ENCODE assay signal across 16 mouse cellular contexts in the genomic region with DNA sequence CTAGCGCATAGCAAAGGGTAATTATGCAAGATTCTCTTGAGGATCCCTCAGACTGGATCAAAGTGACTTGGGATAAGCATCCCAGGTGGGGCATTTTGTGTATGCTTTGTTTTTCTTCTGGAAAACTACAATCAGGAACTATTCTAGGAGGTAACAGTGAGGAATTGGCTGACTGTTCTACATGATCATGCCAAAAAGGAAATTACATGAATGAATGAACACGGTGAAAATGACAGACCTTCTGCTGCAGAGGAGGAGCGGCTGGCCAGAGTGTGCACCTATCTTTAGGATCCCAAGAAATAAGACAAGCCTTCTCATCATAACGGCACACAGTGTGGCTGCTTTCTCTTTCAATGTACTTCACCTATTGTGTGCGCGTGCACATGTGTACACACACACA.
A peak's percentile ranks its signal among the peaks of the same experiment; 100 is the strongest.
DNase-seq lines count a peak whose midpoint lies in the region; ATAC-seq and TF ChIP-seq lines count a peak whose summit lies in the region.
"Had no signal": no experiment of that assay in that cellular context is flagged by ENCODE, and none has a peak within 500 bp of the region (broad histone marks: within the 10 kb centered on the region; RNA-seq: fewer than 3 reads in every experiment).

No protein-coding gene starts in this region.

- no peaks in the 10 kb centered on the region for H3K4me1 ChIP-seq in hindbrain, postnatal 0 days (ENCODE audit: insufficient read depth, low read length)
- no peaks in the 10 kb centered on the region for H3K4me1 ChIP-seq in hindbrain, embryonic 12.5 days
- H3K4me1 ChIP-seq: embryonic facial prominence, embryonic 13.5 days; heart, embryonic 12.5 days had no signal

- WGBS in hindbrain, postnatal 0 days, result 77% methylated on average over 6 of the region's 6 CpGs
- 88% methylated on average over 6 of the region's 6 CpGs for WGBS in hindbrain, embryonic 12.5 days

- no peak for ATAC-seq in hindbrain, postnatal 0 days
- no peak for ATAC-seq in hindbrain, embryonic 12.5 days (ENCODE audit: low FRiP score)
- ATAC-seq: lung, postnatal 0 days; midbrain, embryonic 13.5 days had no signal

- no peaks in the 10 kb centered on the region for H3K36me3 ChIP-seq in hindbrain, postnatal 0 days (ENCODE audit: insufficient read depth, low read length)
- H3K36me3 ChIP-seq in hindbrain, embryonic 12.5 days, result no peaks in the 10 kb centered on the region
- H3K36me3 ChIP-seq: embryonic facial prominence, embryonic 13.5 days; heart, embryonic 12.5 days; midbrain, embryonic 13.5 days had no signal

- no peak overlapping the region for H3K27ac ChIP-seq in hindbrain, postnatal 0 days
- H3K27ac ChIP-seq in hindbrain, embryonic 12.5 days, result no peak overlapping the region
- H3K27ac ChIP-seq: embryonic facial prominence, embryonic 13.5 days; kidney, postnatal 0 days; midbrain, embryonic 13.5 days had no signal

- H3K9ac ChIP-seq in hindbrain, postnatal 0 days (replicated peaks; ENCODE audit: low read length), result no peak overlapping the region
- H3K9ac ChIP-seq in hindbrain, embryonic 12.5 days, result no peak overlapping the region
- H3K9ac ChIP-seq: embryonic facial prominence, embryonic 13.5 days; heart, embryonic 12.5 days; midbrain, embryonic 13.5 days had no signal

- no peak overlapping the region for H3K4me2 ChIP-seq in hindbrain, postnatal 0 days (ENCODE audit: low read depth, low read length)
- no peak overlapping the region for H3K4me2 ChIP-seq in hindbrain, embryonic 12.5 days (replicated peaks)
- H3K4me2 ChIP-seq: embryonic facial prominence, embryonic 13.5 days; heart, embryonic 12.5 days; midbrain, embryonic 13.5 days had no signal

- no peaks in the 10 kb centered on the region for H3K9me3 ChIP-seq in hindbrain, postnatal 0 days (ENCODE audit: low read length)
- H3K9me3 ChIP-seq in hindbrain, embryonic 12.5 days (replicated peaks), result 0 out of 2 replicates have a peak, but pooled peaks cover 3% of the 10 kb centered on the region
- H3K9me3 ChIP-seq: embryonic facial prominence, embryonic 13.5 days; heart, embryonic 12.5 days; midbrain, embryonic 13.5 days had no signal

- peak; percentile 40 for DNase-seq in hindbrain, postnatal 0 days (ENCODE audit: low spot score)
- DNase-seq in brain, adult 2 months (ENCODE audit: low read depth, low spot score), result peak; percentile 66
- peak; percentile 5 for DNase-seq in cerebellum, adult 11-12 months
- peak; percentile 17 to 71 for DNase-seq in cerebellum, postnatal 14 days
- no peak for DNase-seq in heart, postnatal 14 days
- DNase-seq in lung, postnatal 10 days, result no peak
- DNase-seq: kidney, adult 18-20 months; liver; retina, postnatal 1 day; thymus, postnatal 14 days had no signal

- intact Hi-C loops in heart, postnatal 14 days (cut with DNase I), result no loop called here

- no peak for TF ChIP-seq CTCF in hindbrain, postnatal 0 days (IDR thresholded peaks at IDR 0.05; ENCODE audit: low read depth)

- no peaks in the 10 kb centered on the region for H3K27me3 ChIP-seq in hindbrain, postnatal 0 days (ENCODE audit: insufficient read depth, low read length)
- no peaks in the 10 kb centered on the region for H3K27me3 ChIP-seq in hindbrain, embryonic 12.5 days
- H3K27me3 ChIP-seq: embryonic facial prominence, embryonic 13.5 days; heart, embryonic 12.5 days; midbrain, embryonic 13.5 days had no signal

- no peak overlapping the region for H3K4me3 ChIP-seq in hindbrain, postnatal 0 days (ENCODE audit: low read length)
- no peak overlapping the region for H3K4me3 ChIP-seq in hindbrain, embryonic 12.5 days
- H3K4me3 ChIP-seq: embryonic facial prominence, embryonic 13.5 days; heart, embryonic 12.5 days; midbrain, embryonic 13.5 days had no signal

Comparison
In these comparisons a context has a peak if more than half of its experiments do, and no peak if none do; other contexts are left out.
1. DNase-seq: peak in hindbrain, postnatal 0 days (single experiment), brain, adult 2 months (single experiment), cerebellum, adult 11-12 months (single experiment) and cerebellum, postnatal 14 days (2 of 2); none in heart, postnatal 14 days (0 of 2) and lung, postnatal 10 days (single experiment).